ENCODE assay signal across 9 mouse cellular contexts in genomic region chr8:84459276-84459675, GRCm38 (mm10).
DNase-seq lines count a peak whose midpoint lies in the region; ATAC-seq lines count a peak whose summit lies in the region.
"Had no signal": no experiment of that assay in that cellular context is flagged by ENCODE, and none has a peak within 500 bp of the region (broad histone marks: within the 10 kb centered on the region; RNA-seq: fewer than 3 reads in every experiment).

No protein-coding gene starts in this region.

- peaks cover 14% of the 10 kb centered on the region for H3K9me3 ChIP-seq in hindbrain, embryonic 12.5 days (replicated peaks)
- H3K9me3 ChIP-seq in kidney, embryonic 16.5 days (ENCODE audit: low read length): peaks cover 14% of the 10 kb centered on the region

- DNase-seq in embryo, embryonic 10.5 days (ENCODE audit: low spot score): peak; percentile 5
- DNase-seq in embryo, embryonic 9.5 days (ENCODE audit: extremely low spot score): no peak
- DNase-seq in left cerebral cortex, postnatal 36 days (ENCODE audit: low spot score in 2 of 2): peak; percentile 46 to 62
- peak; percentile 61 for DNase-seq in telencephalon, adult 2 months (ENCODE audit: low read depth, low spot score)
- no peak for DNase-seq in spleen, postnatal 4 days (ENCODE audit: low spot score in 2 of 2)
- no peak for DNase-seq in heart, adult 8-10 months (ENCODE audit: low spot score)
- DNase-seq: adrenal gland, adult 2 months had no signal

- peak overlapping the region; percentile 68 for H3K27ac ChIP-seq in hindbrain, embryonic 12.5 days
- no peak overlapping the region for H3K27ac ChIP-seq in kidney, embryonic 16.5 days (ENCODE audit: low read length)

- H3K27me3 ChIP-seq in hindbrain, embryonic 12.5 days: no peaks in the 10 kb centered on the region
- no peaks in the 10 kb centered on the region for H3K27me3 ChIP-seq in kidney, embryonic 16.5 days (ENCODE audit: insufficient read depth, low read length)

- peaks cover 38% of the 10 kb centered on the region for H3K36me3 ChIP-seq in hindbrain, embryonic 12.5 days
- H3K36me3 ChIP-seq in kidney, embryonic 16.5 days (ENCODE audit: insufficient read depth, low read length): no peaks in the 10 kb centered on the region

- peaks cover 9% of the 10 kb centered on the region; the same call in 1 of the 2 replicates for H3K4me1 ChIP-seq in hindbrain, embryonic 12.5 days
- H3K4me1 ChIP-seq in kidney, embryonic 16.5 days (ENCODE audit: insufficient read depth, low read length): no peaks in the 10 kb centered on the region

- H3K4me3 ChIP-seq in hindbrain, embryonic 12.5 days: no peak overlapping the region
- H3K4me3 ChIP-seq in kidney, embryonic 16.5 days (ENCODE audit: low read length): no peak overlapping the region

- 17% methylated on average over 5 of the region's 5 CpGs for WGBS in hindbrain, embryonic 12.5 days
- 46% methylated on average over 5 of the region's 5 CpGs for WGBS in kidney, embryonic 16.5 days

- ATAC-seq in hindbrain, embryonic 12.5 days (ENCODE audit: low FRiP score): peak; percentile 55
- ATAC-seq in kidney, embryonic 16.5 days (ENCODE audit: low FRiP score, low TSS enrichment): no peak

- no peak overlapping the region for H3K4me2 ChIP-seq in hindbrain, embryonic 12.5 days (replicated peaks)
- no peak overlapping the region for H3K4me2 ChIP-seq in kidney, embryonic 16.5 days (replicated peaks; ENCODE audit: low read depth, low read length)

- intact Hi-C loops in left cerebral cortex, postnatal 36 days (cut with DNase I): loop anchor here (5.0 kb wide), 1 partner anchor 42 kb away; no protein-coding TSS in a partner anchor

- no peak overlapping the region for H3K9ac ChIP-seq in hindbrain, embryonic 12.5 days
- no peak overlapping the region for H3K9ac ChIP-seq in kidney, embryonic 16.5 days (replicated peaks; ENCODE audit: low read length)

Comparison
In these comparisons a context has a peak if more than half of its experiments do, and no peak if none do; other contexts are left out.
1. DNase-seq: peak in embryo, embryonic 10.5 days (single experiment), left cerebral cortex, postnatal 36 days (2 of 2) and telencephalon, adult 2 months (single experiment); none in embryo, embryonic 9.5 days (single experiment), spleen, postnatal 4 days (0 of 2) and heart, adult 8-10 months (single experiment).